Mouse (Mus musculus): ENCODE data around the gene Ahdc1.

GRCm38 (mm10) chr4:133020721-133021120 lies 9.7 kb downstream of the Ahdc1 start:
- TF ChIP-seq CTCF (IDR thresholded peaks at IDR 0.05; ENCODE audit: low read depth) = no peak
- TF ChIP-seq EP300 (optimal IDR thresholded peaks at IDR 0.05) = no peak

Measured in stomach, postnatal 0 days (tissue).